Mouse (Mus musculus): ENCODE results near the gene Npas1. TPM values are rescaled to one million over a fixed set of nuclear protein-coding genes. Genes with fewer than 3 reads are reported as not detected.
A peak's percentile ranks its signal among the peaks of the same experiment; 100 is the strongest.

The Npas1 gene
- polyA plus RNA-seq, 1 experiment from 2014 or later, result 0.25 TPM

- ATAC-seq, result no peak
- Histone ChIP-seq H3K27ac (no peak overlapping the region), H3K4me3 (replicated peaks) (no peak overlapping the region)
Measured at GRCm38 (mm10) chr7:16466565-16466964, 11.0 kb downstream of the Npas1 start.

GRCm38 (mm10) chr7:16465568-16465967, 12.0 kb downstream of the Npas1 start:
- Histone ChIP-seq H3K36me3 (no peaks in the 10 kb centered on the region), H3K9me3 (no peaks in the 10 kb centered on the region), H3K27me3 (replicated peaks) (peaks cover 7% of the 10 kb centered on the region; the same call in 1 of the 2 replicates), H3K4me3 (replicated peaks) (no peak overlapping the region), H3K4me1 (replicated peaks) (no peaks in the 10 kb centered on the region), H3K9ac (no peak overlapping the region), H3K27ac (no peak overlapping the region), H3K4me2 (replicated peaks) (no peak overlapping the region)
- no peak for ATAC-seq
- 95% methylated on average over 5 of the region's 5 CpGs for WGBS

More at GRCm38 (mm10) chr7:16466565-16466964, 11.0 kb downstream of the Npas1 start:
- H3K36me3 ChIP-seq, result no peaks in the 10 kb centered on the region
- H3K4me1 ChIP-seq (replicated peaks), result no peaks in the 10 kb centered on the region
- no peaks in the 10 kb centered on the region for H3K9me3 ChIP-seq
- H3K9ac ChIP-seq, result no peak overlapping the region
- WGBS, result 63% methylated on average over 4 of the region's 4 CpGs
- H3K27me3 ChIP-seq (replicated peaks), result peaks cover 14% of the 10 kb centered on the region
- H3K4me2 ChIP-seq (replicated peaks), result no peak overlapping the region

GRCm38 (mm10) chr7:16465160-16465559, 12.4 kb downstream of the Npas1 start:
- H3K27ac ChIP-seq, result no peak overlapping the region
- no peak overlapping the region for H3K4me3 ChIP-seq (replicated peaks)
- no peak overlapping the region for H3K4me2 ChIP-seq (replicated peaks)
- no peaks in the 10 kb centered on the region for H3K4me1 ChIP-seq (replicated peaks)
- 9% methylated on average over 8 of the region's 8 CpGs for WGBS
- no peaks in the 10 kb centered on the region for H3K36me3 ChIP-seq
- H3K9me3 ChIP-seq, result no peaks in the 10 kb centered on the region
- peak; percentile 63 for ATAC-seq
- no peak overlapping the region for H3K9ac ChIP-seq
- peaks cover 7% of the 10 kb centered on the region; the same call in 1 of the 2 replicates for H3K27me3 ChIP-seq (replicated peaks)

GRCm38 (mm10) chr7:16463214-16463613, 14.3 kb downstream of the Npas1 start:
- Histone ChIP-seq H3K4me3 (replicated peaks) (no peak overlapping the region), H3K4me2 (replicated peaks) (no peak overlapping the region), H3K9me3 (no peaks in the 10 kb centered on the region), H3K27me3 (replicated peaks) (peaks cover 7% of the 10 kb centered on the region; the same call in 1 of the 2 replicates), H3K9ac (no peak overlapping the region), H3K27ac (no peak overlapping the region), H3K4me1 (replicated peaks) (no peaks in the 10 kb centered on the region), H3K36me3 (no peaks in the 10 kb centered on the region)
- peak; percentile 59 for ATAC-seq
- 3% methylated on average over 14 of the region's 14 CpGs for WGBS

GRCm38 (mm10) chr7:16461705-16462104, 15.8 kb downstream of the Npas1 start:
- no peaks in the 10 kb centered on the region for H3K4me1 ChIP-seq (replicated peaks)
- H3K27ac ChIP-seq, result no peak overlapping the region
- H3K4me2 ChIP-seq (replicated peaks), result no peak overlapping the region
- ATAC-seq, result no peak
- peaks cover 7% of the 10 kb centered on the region; the same call in 1 of the 2 replicates for H3K27me3 ChIP-seq (replicated peaks)
- H3K36me3 ChIP-seq, result no peaks in the 10 kb centered on the region
- no peaks in the 10 kb centered on the region for H3K9me3 ChIP-seq
- H3K4me3 ChIP-seq (replicated peaks), result no peak overlapping the region
- no peak overlapping the region for H3K9ac ChIP-seq
- WGBS, result 80% methylated on average over 6 of the region's 6 CpGs

GRCm38 (mm10) chr7:16461151-16461550, 16.4 kb downstream of the Npas1 start:
- no peak for ATAC-seq
- H3K4me1 ChIP-seq (replicated peaks), result no peaks in the 10 kb centered on the region
- 64% methylated on average over 6 of the region's 6 CpGs for WGBS
- H3K36me3 ChIP-seq, result no peaks in the 10 kb centered on the region
- no peak overlapping the region for H3K27ac ChIP-seq
- H3K27me3 ChIP-seq (replicated peaks), result peaks cover 7% of the 10 kb centered on the region; the same call in 1 of the 2 replicates
- H3K4me2 ChIP-seq (replicated peaks), result no peak overlapping the region
- no peak overlapping the region for H3K4me3 ChIP-seq (replicated peaks)
- H3K9me3 ChIP-seq, result no peaks in the 10 kb centered on the region
- no peak overlapping the region for H3K9ac ChIP-seq

GRCm38 (mm10) chr7:16460566-16460965, 17.0 kb downstream of the Npas1 start:
- H3K27me3 ChIP-seq (replicated peaks), result peaks cover 7% of the 10 kb centered on the region; the same call in 1 of the 2 replicates
- H3K4me1 ChIP-seq (replicated peaks), result no peaks in the 10 kb centered on the region
- H3K27ac ChIP-seq, result no peak overlapping the region
- no peak overlapping the region for H3K4me2 ChIP-seq (replicated peaks)
- H3K9ac ChIP-seq, result no peak overlapping the region
- no peak overlapping the region for H3K4me3 ChIP-seq (replicated peaks)
- no peaks in the 10 kb centered on the region for H3K36me3 ChIP-seq
- whole genome bisulfite sequencing, result 52% methylated on average over 13 of the region's 13 CpGs
- no peaks in the 10 kb centered on the region for H3K9me3 ChIP-seq
- no peak for ATAC-seq

GRCm38 (mm10) chr7:16456289-16456688, 21.2 kb downstream of the Npas1 start:
- Histone ChIP-seq H3K36me3 (0 out of 2 replicates have a peak, but pooled peaks cover 4% of the 10 kb centered on the region), H3K27ac (no peak overlapping the region), H3K9ac (no peak overlapping the region), H3K9me3 (no peaks in the 10 kb centered on the region), H3K4me3 (replicated peaks) (no peak overlapping the region), H3K4me2 (replicated peaks) (no peak overlapping the region), H3K27me3 (replicated peaks) (no peaks in the 10 kb centered on the region; the same call in 1 of the 2 replicates), H3K4me1 (replicated peaks) (peaks cover 10% of the 10 kb centered on the region)
- ATAC-seq, result no peak
- WGBS, result 90% methylated on average over 5 of the region's 5 CpGs

- H3K9ac ChIP-seq, result no peak overlapping the region
Measured at GRCm38 (mm10) chr7:16455016-16455415, 22.5 kb downstream of the Npas1 start.

GRCm38 (mm10) chr7:16453118-16453711, 24.3 kb downstream of the Npas1 start:
- Histone ChIP-seq H3K36me3 (0 out of 2 replicates have a peak, but pooled peaks cover 4% of the 10 kb centered on the region), H3K4me2 (replicated peaks) (peak overlapping the region; percentile 90), H3K9me3 (no peaks in the 10 kb centered on the region), H3K4me3 (replicated peaks) (peak overlapping the region; percentile 80), H3K9ac (peak overlapping the region; percentile 66), H3K27ac (peak overlapping the region; percentile 42; the same call in 1 of the 2 replicates), H3K4me1 (replicated peaks) (peaks cover 10% of the 10 kb centered on the region), H3K27me3 (replicated peaks) (no peaks in the 10 kb centered on the region)
- peak; percentile 64 for ATAC-seq
- WGBS, result under 1% methylated on average over 23 of the region's 23 CpGs

More at GRCm38 (mm10) chr7:16455016-16455415, 22.5 kb downstream of the Npas1 start:
- Histone ChIP-seq H3K4me3 (replicated peaks) (no peak overlapping the region), H3K4me1 (replicated peaks) (peaks cover 10% of the 10 kb centered on the region), H3K27ac (no peak overlapping the region), H3K36me3 (0 out of 2 replicates have a peak, but pooled peaks cover 4% of the 10 kb centered on the region), H3K4me2 (replicated peaks) (no peak overlapping the region), H3K9me3 (no peaks in the 10 kb centered on the region), H3K27me3 (replicated peaks) (no peaks in the 10 kb centered on the region)
- WGBS, result 91% methylated on average over 14 of the region's 14 CpGs
- no peak for ATAC-seq

- Histone ChIP-seq H3K4me1 (replicated peaks) (peaks cover 10% of the 10 kb centered on the region), H3K4me2 (replicated peaks) (peak within 1 kb of the TSS; percentile 90), H3K9ac (peak within 1 kb of the TSS; percentile 66), H3K36me3 (0 out of 2 replicates have a peak, but pooled peaks cover 4% of the 10 kb centered on the region), H3K27ac (peak within 1 kb of the TSS; percentile 42; the same call in 1 of the 2 replicates), H3K27me3 (replicated peaks) (no peaks in the 10 kb centered on the region), H3K4me3 (replicated peaks) (peak within 1 kb of the TSS; percentile 80), H3K9me3 (no peaks in the 10 kb centered on the region)
- peak; percentile 99 for ATAC-seq
- under 1% methylated on average over 30 of the region's 30 CpGs for WGBS
Measured at GRCm38 (mm10) chr7:16452587-16453073, 24.9 kb downstream of the Npas1 start, which contains the start of gene Tmem160. Gene Tmem160 (plus strand): TSS chr7:16452779.

GRCm38 (mm10) chr7:16451656-16452055, 25.9 kb downstream of the Npas1 start:
- WGBS, result 66% methylated on average over 6 of the region's 6 CpGs

More at GRCm38 (mm10) chr7:16451656-16452055, 25.9 kb downstream of the Npas1 start:
- peaks cover 10% of the 10 kb centered on the region for H3K4me1 ChIP-seq (replicated peaks)
- no peak overlapping the region for H3K4me3 ChIP-seq (replicated peaks)
- H3K27me3 ChIP-seq (replicated peaks), result no peaks in the 10 kb centered on the region
- H3K9ac ChIP-seq, result no peak overlapping the region
- 0 out of 2 replicates have a peak, but pooled peaks cover 4% of the 10 kb centered on the region for H3K36me3 ChIP-seq
- no peak overlapping the region for H3K4me2 ChIP-seq (replicated peaks)
- ATAC-seq, result no peak
- H3K27ac ChIP-seq, result no peak overlapping the region
- no peaks in the 10 kb centered on the region for H3K9me3 ChIP-seq

Data from intestine, embryonic 15.5 days (tissue).